8 mouse cellular contexts compared by ENCODE assay signal in the genomic region with DNA sequence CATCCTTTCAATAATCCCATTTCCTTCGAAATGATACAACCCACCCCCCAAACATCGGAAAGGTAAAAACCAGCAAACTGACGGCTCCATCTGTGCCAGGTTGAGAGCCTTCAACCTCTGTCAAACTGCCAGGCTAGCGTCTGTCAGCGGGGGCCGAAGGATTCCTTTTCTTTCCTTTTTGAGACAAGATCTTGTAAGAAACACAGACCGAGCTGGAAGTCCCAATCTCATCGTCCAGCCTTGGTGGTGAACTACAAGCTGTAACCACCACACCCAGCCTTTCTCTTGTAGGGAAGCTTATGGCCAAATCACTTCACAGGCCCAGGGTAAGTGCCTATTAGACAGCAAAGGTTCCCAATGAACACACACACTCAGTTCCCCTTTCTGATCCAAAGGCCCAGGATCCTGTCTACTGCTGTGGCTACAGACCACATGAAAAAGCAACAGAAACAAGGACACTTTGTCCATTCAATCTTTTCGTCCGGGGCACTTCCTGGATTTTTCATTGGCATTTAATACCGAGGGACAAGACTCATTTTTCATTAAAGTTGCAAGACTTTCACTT. TPM values are rescaled to one million over a fixed set of nuclear protein-coding genes. Genes with fewer than 3 reads are reported as not detected.
DNase-seq lines count a peak whose midpoint lies in the region; ATAC-seq and TF ChIP-seq lines count a peak whose summit lies in the region.

No protein-coding gene starts in this region.

- ATAC-seq in liver, embryonic 15.5 days (ENCODE audit: insufficient read depth) = no peak

- 74% methylated on average over 11 of the region's 11 CpGs for WGBS in liver, embryonic 15.5 days (ENCODE audit: insufficient replicate concordance)
- 69% methylated on average over 11 of the region's 11 CpGs for WGBS in thymus, adult 2 months

- no peak for TF ChIP-seq CTCF in cortical plate, adult 2 months (IDR thresholded peaks at IDR 0.05; ENCODE audit: extremely low read depth, insufficient read depth, low read length)
- no peak for TF ChIP-seq CTCF in thymus, adult 2 months (IDR thresholded peaks at IDR 0.05; ENCODE audit: borderline replicate concordance, control insufficient read depth, extremely low read depth, insufficient read depth, low read length, poor library complexity)

- H3K4me1 ChIP-seq in cortical plate, adult 2 months (ENCODE audit: control insufficient read depth, insufficient read depth, low read length) = no peaks in the 10 kb centered on the region
- peaks cover 42% of the 10 kb centered on the region for H3K4me1 ChIP-seq in liver, embryonic 15.5 days (replicated peaks)
- H3K4me1 ChIP-seq in thymus, adult 2 months (replicated peaks; ENCODE audit: control insufficient read depth, insufficient read depth, low read length) = no peaks in the 10 kb centered on the region; the same call in 1 of the 2 replicates

- peak overlapping the region; percentile 25; the same call in 1 of the 2 replicates for H3K27ac ChIP-seq in cortical plate, adult 2 months (ENCODE audit: insufficient read depth, low read length)
- H3K27ac ChIP-seq in liver, embryonic 15.5 days (replicated peaks) = no peak overlapping the region
- H3K27ac ChIP-seq in thymus, adult 2 months (ENCODE audit: control insufficient read depth, insufficient read depth, low read length) = no peak overlapping the region

- no peak for TF ChIP-seq POLR2A in cortical plate, adult 2 months (IDR thresholded peaks at IDR 0.05; ENCODE audit: extremely low read depth, insufficient read depth, low read length)
- TF ChIP-seq POLR2A in thymus, adult 2 months (IDR thresholded peaks at IDR 0.05; ENCODE audit: control insufficient read depth, extremely low read depth, insufficient read depth, low read length, poor library complexity) = no peak

- H3K9me3 ChIP-seq in liver, embryonic 15.5 days (replicated peaks) = no peaks in the 10 kb centered on the region

- H3K27me3 ChIP-seq in liver, embryonic 15.5 days = peaks cover 63% of the 10 kb centered on the region
- peaks cover 10% of the 10 kb centered on the region for H3K27me3 ChIP-seq in thymus, adult 2 months (ENCODE audit: control insufficient read depth, insufficient read depth, low read length)

- peak; percentile 21 for DNase-seq in kidney, adult 18-20 months
- no peak for DNase-seq in kidney, adult 11 months
- peak; percentile 32 for DNase-seq in MEL-GATA-1-ER (ENCODE audit: extremely low read depth, low read depth)
- no peak for DNase-seq in thymus, adult 2 months
- DNase-seq in testis, postnatal 14 days (ENCODE audit: low spot score) = no peak
- no peak for DNase-seq in frontal cortex, postnatal 14 days (ENCODE audit: low spot score in 2 of 2)

- no peak overlapping the region for H3K9ac ChIP-seq in liver, embryonic 15.5 days

- H3K4me2 ChIP-seq in liver, embryonic 15.5 days = peak overlapping the region; percentile 87

- peak overlapping the region; percentile 99 for H3K4me3 ChIP-seq in cortical plate, adult 2 months (ENCODE audit: insufficient read depth, low read length)
- peak overlapping the region; percentile 65; the same call in 1 of the 2 replicates for H3K4me3 ChIP-seq in liver, embryonic 15.5 days (replicated peaks)
- H3K4me3 ChIP-seq in thymus, adult 2 months (ENCODE audit: control insufficient read depth, insufficient read depth, low read length) = no peak overlapping the region

- H3K36me3 ChIP-seq in liver, embryonic 15.5 days (replicated peaks) = peaks cover 17% of the 10 kb centered on the region
- H3K36me3 ChIP-seq in thymus, adult 2 months (ENCODE audit: control insufficient read depth, insufficient read depth, low read length) = no peaks in the 10 kb centered on the region

RNA-seq across cellular contexts. Expression of gene March5, which starts 34.7 kb away (rescaled TPM):
- 66.2 and 67.6 TPM in 2 replicates for polyA plus RNA-seq in cortical plate, adult 2 months (2012; rRNA removed)
- polyA plus RNA-seq in liver, embryonic 15.5 days (2015; fragmentation: Nextera tagmentation; extraction: Ambion mirVana) = 159 and 162 TPM in 2 replicates
- polyA plus RNA-seq in thymus, adult 2 months (2012; rRNA removed) = 34.4 and 55.9 TPM in 2 replicates

RNA-seq across cellular contexts. Expression of gene Cpeb3, which starts 35.8 kb away (rescaled TPM):
- 32.7 and 35.8 TPM in 2 replicates for polyA plus RNA-seq in cortical plate, adult 2 months (2012; rRNA removed)
- 3.3 and 4.8 TPM in 2 replicates for polyA plus RNA-seq in liver, embryonic 15.5 days (2015; fragmentation: Nextera tagmentation; extraction: Ambion mirVana)
- 3.5 and 3.8 TPM in 2 replicates for polyA plus RNA-seq in thymus, adult 2 months (2012; rRNA removed)

Comparison
In these comparisons a context has a peak if more than half of its experiments do, and no peak if none do; other contexts are left out.
1. DNase-seq: peak in kidney, adult 18-20 months (single experiment) and MEL-GATA-1-ER (single experiment); none in kidney, adult 11 months (single experiment), thymus, adult 2 months (single experiment), testis, postnatal 14 days (single experiment) and frontal cortex, postnatal 14 days (0 of 2).